Mouse (Mus musculus) skeletal muscle tissue, adult 2 months (tissue): ENCODE measurements around the gene Nrbf2.

Source experiments
- DNase-seq: peaks from one replicate; pipeline ENCODE4 v3.0.0-alpha.2; 2012; ENCODE audit warnings: low read depth, low spot score

The Nrbf2 gene

DNA sequence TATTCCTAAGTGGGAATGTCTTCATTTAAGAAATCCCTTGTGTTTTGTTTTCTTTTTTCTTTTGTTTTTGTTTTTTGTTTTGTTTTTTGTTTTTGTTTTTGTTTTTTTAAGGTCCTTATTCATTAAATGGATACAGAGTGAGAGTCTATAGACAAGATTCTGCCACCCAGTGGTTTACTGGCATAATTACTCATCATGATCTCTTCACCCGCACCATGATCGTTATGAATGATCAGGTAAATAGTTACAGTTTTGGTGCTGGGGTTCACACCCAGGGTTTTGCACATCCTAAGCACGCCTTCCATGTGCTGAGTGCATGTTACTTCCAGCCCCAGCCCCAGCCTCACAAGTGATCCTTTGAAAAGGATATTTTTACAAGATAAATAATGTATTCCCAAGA is 68.2 kb downstream of the Nrbf2 start:
- DNase-seq: no peak
